Mouse (Mus musculus) liver, embryonic 11.5 days (tissue): ENCODE results near the gene Tob1. TPM values are rescaled to one million over a fixed set of nuclear protein-coding genes. Genes with fewer than 3 reads are reported as not detected.

Experiments
- ATAC-seq: fragments of 200-750 bp; cut with Nextera tagmentation; replicated peaks from 2 replicates; pipeline ENCODE4 v1.8.0; 2017; ENCODE audit warnings: moderate number of reproducible peaks, mild to moderate bottlenecking, moderate TSS enrichment, moderate library complexity; ENCODE audit not compliant: low FRiP score
- DNase-seq: peaks from one replicate; pipeline ENCODE4 v3.0.0-alpha.2; 2017; ENCODE audit warnings: low spot score
- H3K27ac ChIP-seq: fragments of 300-500 bp; sonication (generic); 2 replicates; pipeline ENCODE4 v1.5.1; 2014; ENCODE audit warnings: mild to moderate bottlenecking, low read depth, low read length, control low read depth
- H3K27me3 ChIP-seq: fragments of 300-500 bp; sonication (generic); replicated peaks from 2 replicates; pipeline ENCODE4 v1.6.1; 2014; ENCODE audit warnings: low read length, mixed read lengths; ENCODE audit not compliant: control insufficient read depth, insufficient read depth
- H3K36me3 ChIP-seq: fragments of 300-500 bp; sonication (generic); 2 replicates; pipeline ENCODE4 v1.6.1; 2014; ENCODE audit warnings: mild to moderate bottlenecking, low read length, moderate library complexity, mixed read lengths; ENCODE audit not compliant: control insufficient read depth, insufficient read depth
- H3K4me1 ChIP-seq: fragments of 300-500 bp; sonication (generic); replicated peaks from 2 replicates; pipeline ENCODE4 v1.6.1; 2014; ENCODE audit warnings: low read length, mixed read lengths; ENCODE audit not compliant: control insufficient read depth, insufficient read depth
- H3K4me2 ChIP-seq: fragments of 300-500 bp; sonication (generic); 2 replicates; pipeline ENCODE4 v1.6.1; 2014; ENCODE audit warnings: mild to moderate bottlenecking, control low read depth, moderate library complexity
- H3K4me3 ChIP-seq: fragments of 300-500 bp; sonication (generic); 2 replicates; pipeline ENCODE4 v1.5.1; 2014; ENCODE audit warnings: low read depth, low read length, control low read depth
- H3K9ac ChIP-seq: fragments of 300-500 bp; sonication (generic); 2 replicates; pipeline ENCODE4 v1.6.1; 2014; ENCODE audit warnings: low read depth, low read length, control low read depth
- H3K9me3 ChIP-seq: fragments of 300-500 bp; sonication (generic); 2 replicates; pipeline ENCODE4 v1.6.1; 2016; ENCODE audit warnings: low read length, inconsistent platforms, mixed read lengths; ENCODE audit not compliant: control insufficient read depth
- WGBS: fragments of 180-500 bp; shearing (Covaris S2); extraction: QIAGEN DNeasy Blood & Tissue Kit; methylation state at CpG from one replicate; pipeline ENCODE4 v1.1.7; 2014; 5-methylcytosine and 5-hydroxymethylcytosine counted together
- polyA plus RNA-seq: library from polyadenylated mRNA; unstranded; fragments of >200 nt; fragmentation: Nextera tagmentation; extraction: Ambion mirVana; gene quantifications from 2 replicates; pipeline ENCODE4 v1.2.1, GENCODE M21; 2014

Gene Tob1
- polyA plus RNA-seq, 1 experiment from 2014 or later, result 18.6 TPM

- Histone ChIP-seq H3K9me3 (no peaks in the 10 kb centered on the region), H3K27ac (no peak overlapping the region), H3K4me3 (no peak overlapping the region), H3K9ac (no peak overlapping the region), H3K4me2 (no peak overlapping the region), H3K4me1 (no peaks in the 10 kb centered on the region), H3K36me3 (no peaks in the 10 kb centered on the region), H3K27me3 (no peaks in the 10 kb centered on the region)
- ATAC-seq, result no peak
- DNase-seq, result no peak
- WGBS, result 79% methylated on average over 5 of the region's 5 CpGs
Observed at GRCm38 (mm10) chr11:94255733-94256132, 44.5 kb downstream of the Tob1 start.

- no peak overlapping the region for H3K4me3 ChIP-seq
- ATAC-seq (no peak), DNase-seq (no peak)
- H3K27me3 ChIP-seq, result no peaks in the 10 kb centered on the region
- no peak overlapping the region for H3K27ac ChIP-seq
- H3K36me3 ChIP-seq, result no peaks in the 10 kb centered on the region
- H3K9me3 ChIP-seq, result no peaks in the 10 kb centered on the region
- H3K4me2 ChIP-seq, result no peak overlapping the region
- 80% methylated on average over 14 of the region's 14 CpGs for WGBS
- H3K4me1 ChIP-seq, result peaks cover 14% of the 10 kb centered on the region
- H3K9ac ChIP-seq, result no peak overlapping the region
Observed at GRCm38 (mm10) chr11:94257987-94258386, 46.7 kb downstream of the Tob1 start.

- WGBS, result 65% methylated on average over 4 of the region's 4 CpGs
- ATAC-seq, result no peak
Observed at GRCm38 (mm10) chr11:94259814-94260213, 48.6 kb downstream of the Tob1 start.

GRCm38 (mm10) chr11:94261585-94262370, 50.5 kb downstream of the Tob1 start:
- WGBS, result 50% methylated on average over 6 of the region's 6 CpGs
- Histone ChIP-seq H3K4me1 (peaks cover 19% of the 10 kb centered on the region), H3K9ac (no peak overlapping the region), H3K27ac (peak overlapping the region; percentile 50; the same call in 1 of the 2 replicates), H3K36me3 (no peaks in the 10 kb centered on the region), H3K27me3 (no peaks in the 10 kb centered on the region), H3K4me2 (no peak overlapping the region), H3K4me3 (no peak overlapping the region), H3K9me3 (no peaks in the 10 kb centered on the region)
- DNase-seq, result no peak
- peak; percentile 88 for ATAC-seq

More at GRCm38 (mm10) chr11:94259814-94260213, 48.6 kb downstream of the Tob1 start:
- DNase-seq, result no peak
- H3K36me3 ChIP-seq, result no peaks in the 10 kb centered on the region
- no peaks in the 10 kb centered on the region for H3K9me3 ChIP-seq
- H3K9ac ChIP-seq, result no peak overlapping the region
- H3K27me3 ChIP-seq, result no peaks in the 10 kb centered on the region
- no peak overlapping the region for H3K27ac ChIP-seq
- no peak overlapping the region for H3K4me3 ChIP-seq
- H3K4me1 ChIP-seq, result peaks cover 16% of the 10 kb centered on the region
- H3K4me2 ChIP-seq, result no peak overlapping the region

Other genes starting within 250 kb of the Tob1 start
- 393 TPM in 2 replicates for gene Gm20390, start 243.2 kb upstream of the Tob1 start, polyA plus RNA-seq
- gene Nme1, start 242.9 kb upstream of the Tob1 start, polyA plus RNA-seq, result 315 and 317 TPM in 2 replicates
- 19.5 and 24.6 TPM in 2 replicates for gene Spag9, start 215.4 kb upstream of the Tob1 start, polyA plus RNA-seq
- gene Wfikkn2, start 34.6 kb downstream of the Tob1 start, polyA plus RNA-seq, result 0.36 and 0.38 TPM in 2 replicates
- gene Gm21885, start 70.4 kb downstream of the Tob1 start, polyA plus RNA-seq, result 0.40 TPM in 1 of 2 replicates, not detected in the other
- gene Luc7l3, start 110.5 kb downstream of the Tob1 start, polyA plus RNA-seq, result 90.6 and 97.6 TPM in 2 replicates
- gene Ankrd40, start 116.5 kb downstream of the Tob1 start, polyA plus RNA-seq, result 12.7 and 13.2 TPM in 2 replicates
- 3.2 and 6.0 TPM in 2 replicates for gene Abcc3, start 181.5 kb downstream of the Tob1 start, polyA plus RNA-seq